Mouse (Mus musculus): ENCODE measurements around the gene Rce1. TPM values are rescaled to one million over a fixed set of nuclear protein-coding genes. Genes with fewer than 3 reads are reported as not detected.
"Not testable (repeated sequence)": the region's sequence is repeated elsewhere in the genome, so short reads cannot be mapped to it uniquely, and the experiment has no call there.

Rce1 gene
- polyA plus RNA-seq, 1 experiment = not detected

DNA sequence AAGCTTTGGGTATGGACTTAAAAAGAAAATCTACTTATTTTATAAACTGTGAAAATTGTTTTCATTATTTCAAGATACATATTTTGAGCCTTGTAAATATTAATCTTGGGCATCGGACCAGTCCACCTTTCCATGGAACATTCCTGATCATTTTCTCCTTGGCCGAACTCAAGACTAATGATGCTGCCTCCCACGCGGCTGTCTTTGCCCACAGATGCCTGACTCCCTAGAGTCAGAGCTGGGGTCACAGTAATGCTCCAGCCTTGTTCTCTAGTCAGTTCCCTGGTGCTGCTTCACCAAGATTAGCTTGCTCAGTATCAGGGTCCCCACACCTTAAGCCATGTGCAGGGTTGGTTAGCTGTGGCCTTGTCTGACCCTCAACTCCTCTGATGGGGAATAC lies 19.8 kb downstream of the Rce1 start:
- 81% methylated on average over 4 of the region's 4 CpGs for WGBS
- Histone ChIP-seq H3K27ac (ENCODE audit: insufficient read depth, low read depth, low read length) (no peak overlapping the region), H3K4me1 (ENCODE audit: control insufficient read depth, insufficient read depth, low read length) (no peaks in the 10 kb centered on the region), H3K4me3 (ENCODE audit: insufficient read depth, low read depth, low read length) (no peak overlapping the region)
- TF ChIP-seq CTCF (IDR thresholded peaks at IDR 0.05; ENCODE audit: insufficient read depth, low read depth, low read length) (no peak), POLR2A (IDR thresholded peaks at IDR 0.05; ENCODE audit: insufficient read depth, low read depth, low read length) (no peak)

DNA sequence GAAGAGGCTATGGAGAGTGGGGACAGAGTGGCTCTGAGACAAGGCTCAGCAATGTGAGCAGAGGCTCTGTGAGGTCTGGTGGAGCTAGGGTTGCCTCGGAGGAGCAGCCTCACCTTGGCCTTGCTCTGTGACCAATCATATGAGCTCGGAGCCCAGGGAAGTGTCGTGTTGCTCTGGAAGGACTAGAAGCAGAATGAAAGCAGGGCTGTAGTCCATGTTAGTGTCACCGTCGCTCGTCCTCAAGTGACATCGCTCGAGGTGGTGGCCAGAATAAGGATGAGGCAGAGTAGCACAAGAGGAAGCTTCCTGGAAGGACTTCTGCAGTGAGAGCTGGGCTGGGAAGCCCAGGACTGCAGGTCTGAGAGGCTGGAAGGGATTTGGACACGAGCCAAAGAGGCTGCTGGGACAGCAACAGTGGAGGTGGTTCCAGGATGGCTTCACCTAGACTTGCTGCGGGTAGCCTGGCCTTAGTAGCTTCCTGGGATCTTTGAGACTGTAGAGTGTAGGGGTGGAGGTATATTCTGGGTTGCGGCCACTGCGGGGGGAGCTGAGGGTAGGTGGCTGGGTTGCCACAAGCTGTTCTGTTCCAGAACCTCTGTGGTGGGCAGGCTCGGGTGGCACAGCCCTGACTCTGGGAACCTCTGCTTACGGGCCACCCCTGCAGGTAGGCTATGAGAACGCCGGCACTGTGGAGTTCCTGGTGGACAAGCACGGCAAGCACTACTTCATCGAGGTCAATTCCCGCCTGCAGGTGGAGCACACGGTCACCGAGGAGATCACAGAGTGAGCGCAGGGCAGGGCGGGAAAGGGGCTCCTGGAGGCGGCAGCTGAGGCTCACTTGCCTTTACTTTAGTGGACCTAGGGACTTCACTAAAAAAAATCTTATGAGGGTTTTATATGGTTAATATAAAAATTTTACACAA lies 21.4 kb downstream of the Rce1 start:
- Histone ChIP-seq H3K27ac (ENCODE audit: insufficient read depth, low read depth, low read length) (no peak overlapping the region), H3K4me3 (ENCODE audit: insufficient read depth, low read depth, low read length) (no peak overlapping the region), H3K4me1 (ENCODE audit: control insufficient read depth, insufficient read depth, low read length) (no peaks in the 10 kb centered on the region)
- 65% methylated on average over 24 of the region's 24 CpGs for WGBS
- TF ChIP-seq CTCF (IDR thresholded peaks at IDR 0.05; ENCODE audit: insufficient read depth, low read depth, low read length) = no peak
- TF ChIP-seq POLR2A (IDR thresholded peaks at IDR 0.05; ENCODE audit: insufficient read depth, low read depth, low read length) = no peak

DNA sequence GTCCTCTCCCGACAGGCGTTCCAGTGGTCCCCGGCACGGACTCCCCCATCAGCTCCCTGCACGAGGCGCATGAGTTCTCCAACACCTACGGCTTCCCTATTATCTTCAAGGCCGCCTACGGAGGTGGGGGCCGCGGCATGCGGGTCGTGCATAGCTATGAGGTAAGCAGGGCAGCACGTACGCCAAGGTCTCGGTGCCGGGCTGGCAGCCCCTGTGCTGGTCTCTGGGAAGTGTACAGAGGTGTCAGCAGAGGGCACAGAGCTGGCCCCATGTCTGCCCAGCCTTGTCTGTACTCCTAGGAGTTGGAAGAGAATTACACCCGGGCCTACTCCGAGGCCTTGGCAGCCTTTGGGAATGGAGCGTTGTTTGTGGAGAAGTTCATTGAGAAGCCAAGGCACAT lies 23.0 kb downstream of the Rce1 start:
- Histone ChIP-seq H3K27ac (ENCODE audit: insufficient read depth, low read depth, low read length) (no peak overlapping the region), H3K4me1 (ENCODE audit: control insufficient read depth, insufficient read depth, low read length) (no peaks in the 10 kb centered on the region), H3K4me3 (ENCODE audit: insufficient read depth, low read depth, low read length) (no peak overlapping the region)
- WGBS = 91% methylated on average over 20 of the region's 20 CpGs
- TF ChIP-seq CTCF (IDR thresholded peaks at IDR 0.05; ENCODE audit: insufficient read depth, low read depth, low read length) (no peak), POLR2A (IDR thresholded peaks at IDR 0.05; ENCODE audit: insufficient read depth, low read depth, low read length) (no peak)

DNA sequence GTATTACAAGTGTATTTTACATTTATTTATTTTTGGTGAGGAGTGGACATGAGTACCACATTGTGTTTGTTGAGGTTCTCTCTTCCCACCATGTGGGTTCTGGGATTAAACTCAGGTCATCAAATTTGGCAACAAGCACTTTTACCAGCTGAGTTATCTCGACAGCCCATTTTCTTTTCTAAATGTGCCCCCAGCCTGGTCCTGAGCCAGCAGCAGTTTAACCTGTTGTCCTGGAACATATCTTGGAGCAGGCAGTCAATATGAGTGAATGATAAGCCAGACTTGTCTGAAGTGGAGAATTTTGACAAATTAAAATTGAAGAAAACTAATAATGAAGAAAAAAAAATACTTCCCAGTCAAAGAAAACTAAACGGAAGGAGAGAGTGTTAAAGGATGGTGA lies 29.4 kb downstream of the Rce1 start:
- TF ChIP-seq POLR2A (IDR thresholded peaks at IDR 0.05; ENCODE audit: insufficient read depth, low read depth, low read length) (no peak), CTCF (IDR thresholded peaks at IDR 0.05; ENCODE audit: insufficient read depth, low read depth, low read length) (no peak)

DNA sequence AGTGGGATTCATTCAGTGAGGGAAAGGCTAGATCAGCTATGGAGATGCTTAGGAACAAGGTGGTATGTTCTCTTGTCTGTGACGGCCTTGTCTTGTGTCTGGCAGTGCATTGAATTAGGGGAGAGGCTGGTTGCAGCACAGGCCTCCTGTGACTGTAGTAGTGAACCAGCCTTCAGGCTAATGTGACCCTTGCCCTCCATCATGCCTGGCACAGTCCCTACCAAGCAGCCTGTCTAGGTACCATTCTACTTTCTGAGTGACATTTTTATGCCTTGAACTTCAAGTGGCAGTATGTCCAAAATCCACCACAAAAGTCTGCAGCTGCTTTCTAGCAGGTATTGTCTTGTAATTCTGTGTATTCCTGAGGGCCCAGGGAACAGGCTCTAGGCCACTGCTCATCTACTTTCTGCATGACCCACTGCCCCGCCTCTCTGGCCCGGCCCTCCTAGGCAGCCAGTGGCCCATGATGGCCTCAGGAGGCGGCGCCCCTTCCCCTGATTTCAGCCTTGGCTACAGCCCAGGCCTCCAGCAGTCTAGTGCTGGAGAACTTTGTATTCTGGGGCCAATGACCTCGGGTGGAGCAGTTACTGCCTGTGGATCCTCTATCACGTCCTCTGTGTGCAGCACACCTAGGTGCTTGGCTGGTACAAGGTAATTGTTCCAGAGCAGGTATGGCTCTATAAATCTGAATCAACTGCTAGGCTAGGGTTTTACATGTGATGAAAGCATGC lies 31.5 kb downstream of the Rce1 start:
- H3K4me1 ChIP-seq (ENCODE audit: control insufficient read depth, insufficient read depth, low read length) = no peaks in the 10 kb centered on the region
- no peak overlapping the region for H3K27ac ChIP-seq (ENCODE audit: insufficient read depth, low read depth, low read length)
- no peak overlapping the region for H3K4me3 ChIP-seq (ENCODE audit: insufficient read depth, low read depth, low read length)
- no peak for TF ChIP-seq CTCF (IDR thresholded peaks at IDR 0.05; ENCODE audit: insufficient read depth, low read depth, low read length)
- TF ChIP-seq POLR2A (IDR thresholded peaks at IDR 0.05; ENCODE audit: insufficient read depth, low read depth, low read length) = no peak
- WGBS = 62% methylated on average over 7 of the region's 7 CpGs

More for the DNA sequence above, 29.4 kb downstream of the Rce1 start:
- WGBS = 81% methylated on average over 2 of the region's 2 CpGs
- no peak overlapping the region for H3K4me3 ChIP-seq (ENCODE audit: insufficient read depth, low read depth, low read length)
- no peak overlapping the region for H3K27ac ChIP-seq (ENCODE audit: insufficient read depth, low read depth, low read length)
- H3K4me1 ChIP-seq (ENCODE audit: control insufficient read depth, insufficient read depth, low read length) = no peaks in the 10 kb centered on the region

DNA sequence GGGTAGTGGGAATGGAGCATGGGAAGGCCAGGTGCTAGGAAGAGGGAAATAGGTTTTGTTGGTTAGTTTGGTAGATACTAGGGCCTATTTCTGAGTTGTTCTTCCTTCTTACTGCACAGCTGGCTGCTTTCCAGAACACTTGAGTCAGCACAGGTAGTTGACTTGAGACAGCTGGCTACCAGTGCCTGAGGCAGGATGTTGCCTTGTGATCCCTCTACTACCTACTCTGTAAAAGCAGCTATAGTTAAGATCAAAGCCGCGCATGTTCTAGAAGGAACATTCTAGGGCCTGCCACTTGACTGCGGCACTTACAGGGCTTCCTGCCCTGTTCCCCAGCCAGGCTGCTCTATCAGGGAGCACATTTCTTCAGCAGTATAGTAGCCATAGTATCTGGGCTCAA lies 35.4 kb downstream of the Rce1 start:
- no peak for TF ChIP-seq CTCF (IDR thresholded peaks at IDR 0.05; ENCODE audit: insufficient read depth, low read depth, low read length)
- no peak for TF ChIP-seq POLR2A (IDR thresholded peaks at IDR 0.05; ENCODE audit: insufficient read depth, low read depth, low read length)
- H3K4me3 ChIP-seq (ENCODE audit: insufficient read depth, low read depth, low read length) = no peak overlapping the region
- H3K4me1 ChIP-seq (ENCODE audit: control insufficient read depth, insufficient read depth, low read length) = peaks cover 14% of the 10 kb centered on the region
- H3K27ac ChIP-seq (ENCODE audit: insufficient read depth, low read depth, low read length) = no peak overlapping the region
- WGBS = 97% methylated on average over 3 of the region's 3 CpGs

DNA sequence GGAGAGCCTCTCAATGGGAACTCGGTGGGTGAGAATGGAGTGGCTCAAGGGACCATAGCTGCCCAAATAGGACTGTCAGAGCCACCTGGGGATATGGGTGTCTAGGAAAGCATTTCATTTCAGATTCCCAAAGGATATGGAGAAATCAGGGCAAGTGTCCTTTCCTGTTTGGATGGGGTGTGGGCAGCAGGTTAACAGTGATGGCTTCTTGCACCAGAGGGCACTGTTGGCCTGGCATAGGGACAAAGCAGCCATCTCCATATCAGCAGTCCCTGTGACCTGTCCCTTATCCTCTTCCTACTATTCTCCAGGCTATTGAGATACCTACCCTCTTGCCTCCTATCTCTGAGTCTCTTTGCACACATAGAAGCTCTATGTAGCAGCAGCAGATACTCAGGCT lies 36.4 kb downstream of the Rce1 start:
- 78% methylated on average over 1 of the region's 1 CpGs for WGBS
- Histone ChIP-seq H3K4me3 (ENCODE audit: insufficient read depth, low read depth, low read length) (no peak overlapping the region), H3K27ac (ENCODE audit: insufficient read depth, low read depth, low read length) (no peak overlapping the region), H3K4me1 (ENCODE audit: control insufficient read depth, insufficient read depth, low read length) (peaks cover 14% of the 10 kb centered on the region)
- TF ChIP-seq CTCF (IDR thresholded peaks at IDR 0.05; ENCODE audit: insufficient read depth, low read depth, low read length) (no peak), POLR2A (IDR thresholded peaks at IDR 0.05; ENCODE audit: insufficient read depth, low read depth, low read length) (no peak)

DNA sequence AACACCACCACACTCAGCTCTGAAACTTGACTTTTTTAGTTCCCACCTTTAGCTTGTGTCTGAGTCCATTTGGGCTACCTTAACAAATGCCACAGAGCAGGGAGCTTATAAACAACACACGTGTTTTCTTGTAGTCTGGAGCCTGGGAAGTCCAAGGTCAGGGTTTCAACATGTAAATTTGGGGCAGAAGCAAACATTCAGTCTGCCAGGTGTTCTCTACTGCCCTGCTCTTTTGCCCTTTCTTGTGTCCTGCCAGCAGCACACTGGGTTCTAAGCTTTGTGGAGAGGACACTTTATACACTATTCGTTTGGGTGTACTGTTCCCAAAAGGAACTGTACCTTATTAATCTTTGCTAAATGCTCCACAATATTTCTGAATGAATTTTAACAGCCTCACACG lies 37.0 kb downstream of the Rce1 start:
- Histone ChIP-seq H3K27ac (ENCODE audit: insufficient read depth, low read depth, low read length) (0 out of 2 replicates have a peak overlapping the region, but pooled peaks have one; percentile 34), H3K4me3 (ENCODE audit: insufficient read depth, low read depth, low read length) (no peak overlapping the region), H3K4me1 (ENCODE audit: control insufficient read depth, insufficient read depth, low read length) (peaks cover 14% of the 10 kb centered on the region)
- 76% methylated on average over 3 of the region's 3 CpGs for WGBS
- no peak for TF ChIP-seq CTCF (IDR thresholded peaks at IDR 0.05; ENCODE audit: insufficient read depth, low read depth, low read length)
- TF ChIP-seq POLR2A (IDR thresholded peaks at IDR 0.05; ENCODE audit: insufficient read depth, low read depth, low read length) = no peak

DNA sequence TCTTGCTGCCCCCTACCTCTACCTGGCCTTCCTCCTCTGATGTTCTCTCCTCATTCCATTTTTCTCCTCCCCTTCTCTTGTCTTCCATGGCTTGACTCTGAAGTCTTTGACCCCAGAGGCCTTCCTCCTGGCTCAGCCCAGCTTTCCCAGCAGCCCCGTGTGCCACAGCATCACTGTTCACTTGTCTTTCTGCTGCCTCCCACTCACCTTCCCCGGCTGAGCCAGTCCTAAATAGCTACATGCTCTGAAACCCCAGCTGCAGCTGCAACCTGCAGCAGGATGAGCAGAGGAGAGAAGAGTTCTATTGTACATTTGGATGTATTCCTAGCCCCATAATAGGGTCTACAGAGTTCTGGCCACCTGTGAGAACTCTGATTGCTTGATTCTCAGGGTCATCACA lies 38.0 kb downstream of the Rce1 start:
- Histone ChIP-seq H3K27ac (ENCODE audit: insufficient read depth, low read depth, low read length) (peak overlapping the region; percentile 92), H3K4me3 (ENCODE audit: insufficient read depth, low read depth, low read length) (no peak overlapping the region), H3K4me1 (ENCODE audit: control insufficient read depth, insufficient read depth, low read length) (peaks cover 14% of the 10 kb centered on the region)
- TF ChIP-seq CTCF (IDR thresholded peaks at IDR 0.05; ENCODE audit: insufficient read depth, low read depth, low read length) (no peak), POLR2A (IDR thresholded peaks at IDR 0.05; ENCODE audit: insufficient read depth, low read depth, low read length) (no peak)
- WGBS = 26% methylated on average over 2 of the region's 2 CpGs

DNA sequence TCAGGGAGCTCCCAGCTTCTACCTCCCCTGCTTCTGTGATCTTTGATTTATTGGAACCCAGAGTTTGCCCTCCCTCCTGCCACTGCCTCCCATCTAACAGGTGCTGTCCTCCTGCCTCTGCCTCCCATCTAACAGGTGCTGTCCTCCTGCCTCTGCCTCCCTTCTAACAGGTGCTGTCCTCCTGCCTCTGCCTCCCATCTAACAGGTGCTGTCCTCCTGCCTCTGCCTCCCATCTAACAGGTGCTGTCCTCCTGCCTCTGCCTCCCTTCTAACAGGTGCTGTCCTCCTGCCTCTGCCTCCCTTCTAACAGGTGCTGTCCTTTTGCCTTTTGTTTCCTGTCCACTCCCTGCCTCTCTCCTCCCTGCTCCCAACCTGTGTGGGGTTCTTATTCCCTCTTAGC lies 38.7 kb downstream of the Rce1 start:
- Histone ChIP-seq H3K4me1 (ENCODE audit: control insufficient read depth, insufficient read depth, low read length) (peaks cover 14% of the 10 kb centered on the region), H3K27ac (ENCODE audit: insufficient read depth, low read depth, low read length) (peak overlapping the region; percentile 92)
- not testable (repeated sequence) for H3K4me3 ChIP-seq (ENCODE audit: insufficient read depth, low read depth, low read length)
